Mouse (Mus musculus): ENCODE measurements around the gene Ccdc51.
A peak's percentile ranks its signal among the peaks of the same experiment; 100 is the strongest.

Gene Ccdc51

DNA sequence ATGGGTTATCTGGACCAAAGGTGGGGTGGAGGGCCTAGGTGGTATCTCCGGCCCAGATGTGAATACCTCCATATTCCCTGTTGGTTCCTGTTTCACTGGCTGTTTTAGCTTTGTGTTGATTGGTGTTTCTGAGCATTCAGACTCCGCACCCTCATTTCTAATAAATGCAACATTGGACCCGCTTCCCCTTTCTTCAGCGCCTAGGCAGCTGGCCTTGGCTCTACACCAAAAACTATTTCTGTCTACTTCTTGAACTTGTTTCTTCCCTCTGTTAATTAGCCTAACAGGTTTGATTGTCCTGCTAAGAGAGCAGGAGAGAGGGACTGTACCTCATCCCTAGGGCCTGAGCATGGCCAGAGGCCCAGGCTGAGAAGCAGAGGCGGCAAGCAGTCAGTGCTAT lies 24.8 kb upstream of the Ccdc51 start:
- no peak for DNase-seq (ENCODE audit: low spot score)

DNA sequence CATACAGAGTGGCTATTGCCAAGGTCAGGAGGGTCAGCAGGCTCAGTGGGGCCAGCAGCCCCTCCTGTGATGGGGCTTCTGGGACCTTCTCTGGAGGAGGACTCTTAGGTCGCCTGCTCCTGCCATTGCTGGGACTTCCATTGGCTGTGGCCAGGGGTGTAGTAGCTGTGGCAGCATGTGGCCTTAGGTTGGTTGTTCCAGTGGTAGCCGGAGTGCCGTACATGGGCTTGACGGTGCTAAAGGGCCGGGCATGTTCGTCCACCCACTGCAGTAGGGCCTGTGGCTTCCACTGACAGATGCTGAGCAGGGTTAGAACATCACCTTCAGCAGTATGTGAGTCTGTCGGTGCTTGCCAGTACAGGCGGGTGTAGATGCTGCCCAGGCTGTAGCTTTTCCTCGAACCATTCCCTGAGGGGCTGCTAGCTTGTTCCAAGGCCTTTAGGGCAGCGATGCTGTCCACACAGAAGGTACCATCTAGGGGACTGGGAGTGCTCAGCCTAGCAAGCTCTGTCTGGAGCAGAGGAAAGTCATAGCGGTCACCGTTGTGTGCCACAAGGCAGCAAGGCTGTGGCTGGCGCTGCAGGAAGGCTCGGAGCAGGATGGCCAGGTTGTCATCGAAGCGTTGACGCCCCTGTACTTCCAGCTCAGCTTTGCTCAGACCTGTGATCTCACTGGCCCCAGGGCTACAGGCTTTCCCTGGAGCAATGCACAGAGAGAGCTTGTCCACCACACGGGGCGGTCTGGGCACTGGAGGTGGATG lies 24.1 kb upstream of the Ccdc51 start:
- no peak for DNase-seq (ENCODE audit: low spot score)

DNA sequence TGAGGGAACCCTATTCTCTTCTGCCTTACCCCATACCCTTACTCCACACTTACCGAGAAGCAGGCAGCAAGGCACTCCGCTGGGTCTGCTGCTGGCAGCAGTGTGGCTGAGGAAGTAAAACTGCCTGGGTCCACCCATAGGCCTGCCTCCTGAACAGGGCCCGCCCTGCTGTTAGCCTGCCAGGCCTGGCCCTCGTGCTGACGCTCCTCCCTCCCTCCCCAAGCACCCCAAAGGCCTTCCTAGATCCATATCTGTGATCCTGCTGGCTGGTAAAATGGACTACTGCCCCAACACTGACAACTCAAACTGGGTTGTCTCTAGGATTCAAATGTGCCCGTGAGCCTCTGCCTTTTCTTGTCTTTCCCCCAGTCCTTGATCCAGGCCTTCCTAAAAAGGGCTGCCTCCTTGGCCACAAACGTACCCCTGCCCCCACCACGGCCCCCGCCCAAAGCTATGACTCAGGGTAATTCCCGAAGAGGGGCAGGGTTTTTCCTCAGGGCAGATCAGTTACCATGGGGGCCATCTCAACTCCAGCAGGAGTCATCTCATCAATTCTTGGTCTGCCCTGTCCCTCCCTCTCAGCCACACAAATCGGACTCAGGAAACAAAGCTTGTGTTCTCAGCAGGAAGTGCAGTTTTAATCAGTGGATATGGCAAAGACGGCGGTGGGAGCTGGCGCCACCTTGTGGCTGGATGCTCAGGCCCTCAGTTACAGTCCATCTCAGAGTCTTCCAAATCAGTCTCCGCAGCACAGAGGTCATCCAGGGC lies 23.0 kb upstream of the Ccdc51 start, which contains the start of gene Trex1:
Gene Trex1 (minus strand): TSS at position 599 of the 768 bp plus-strand sequence.
- peak; percentile 90 for DNase-seq (ENCODE audit: low spot score)

DNA sequence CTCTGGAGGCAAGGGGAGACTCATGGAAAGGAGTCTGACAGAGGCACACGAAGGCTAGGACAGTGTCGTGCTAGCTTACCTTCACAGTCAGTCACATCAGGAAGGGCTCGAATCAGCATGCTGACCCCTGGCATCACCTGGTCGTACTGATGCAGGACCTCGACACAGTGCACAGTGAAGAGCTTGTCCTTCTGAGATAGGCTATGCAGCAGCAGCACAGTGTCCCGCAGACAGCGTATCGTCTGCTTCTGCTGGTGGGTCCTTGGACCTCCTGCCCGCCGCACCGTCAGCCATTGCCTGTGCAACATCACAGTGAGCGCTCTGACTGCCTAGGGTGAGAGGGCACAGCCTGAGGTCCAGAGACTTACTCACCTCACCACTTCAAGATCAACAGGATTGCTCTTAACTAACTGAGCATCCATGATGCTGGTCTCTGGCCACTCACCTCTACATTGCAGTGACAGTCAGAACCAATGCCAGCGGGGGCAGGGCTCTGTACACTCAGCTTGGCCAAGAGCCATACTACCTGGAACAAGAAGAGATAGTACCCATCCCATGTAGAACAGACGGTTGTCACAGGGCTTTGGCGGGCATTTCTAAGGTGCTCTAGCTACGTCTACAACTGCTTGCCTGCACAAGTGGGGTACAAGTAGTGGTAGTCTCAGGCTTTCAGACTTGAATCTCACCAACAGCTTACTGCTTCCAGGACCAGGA lies 22.0 kb upstream of the Ccdc51 start:
- no peak for DNase-seq (ENCODE audit: low spot score)

DNA sequence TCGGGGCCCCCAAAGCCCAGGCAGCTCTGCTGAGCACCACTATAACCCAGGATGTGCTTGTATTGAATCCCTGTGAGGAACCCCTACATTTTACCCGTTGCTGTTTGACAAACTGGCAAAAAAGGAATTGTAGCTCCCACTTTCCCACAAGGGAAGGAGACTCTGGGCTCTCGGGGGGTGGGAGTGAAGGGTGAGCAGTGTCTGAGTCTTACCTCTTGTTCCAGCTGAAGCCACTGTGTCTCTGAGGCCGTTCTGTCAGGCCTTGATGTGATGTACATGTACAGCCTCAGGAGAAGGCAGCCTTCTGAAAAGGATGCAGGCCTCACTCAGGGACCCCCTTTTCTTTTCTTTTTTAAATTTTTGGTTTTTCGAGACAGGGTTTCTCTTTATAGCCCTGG lies 21.4 kb upstream of the Ccdc51 start:
- DNase-seq (ENCODE audit: low spot score) = no peak

DNA sequence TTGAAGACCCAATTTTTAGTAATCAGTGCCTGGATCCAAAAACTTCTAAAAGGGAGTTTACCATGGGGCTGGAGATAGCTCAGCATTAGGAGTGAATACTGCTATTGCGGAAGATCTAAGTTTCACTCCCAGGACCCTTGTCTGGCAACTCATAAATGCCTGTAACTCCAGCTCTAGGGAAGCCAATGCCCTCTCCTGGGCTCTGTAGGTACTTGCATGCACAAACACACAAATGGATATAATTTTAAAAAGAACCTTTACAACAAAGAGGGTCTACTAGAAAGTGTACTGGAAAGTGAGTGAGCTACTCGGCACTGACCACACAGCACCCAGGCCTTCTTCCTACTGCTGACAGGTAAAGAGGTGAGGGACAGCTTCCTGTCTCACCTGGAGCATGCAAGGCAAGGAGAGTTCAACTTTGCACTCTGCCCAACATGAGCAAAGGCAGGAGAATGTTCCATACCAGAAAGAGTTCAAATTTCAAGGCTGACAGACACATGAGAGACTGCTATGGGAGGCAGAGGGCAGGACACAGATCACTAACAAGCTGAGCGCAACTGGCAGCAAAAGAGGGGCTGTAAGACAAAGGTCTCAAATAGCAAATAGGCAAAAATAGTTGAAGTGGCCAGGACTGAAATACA lies 14.1 kb upstream of the Ccdc51 start:
- DNase-seq (ENCODE audit: low spot score) = no peak

DNA sequence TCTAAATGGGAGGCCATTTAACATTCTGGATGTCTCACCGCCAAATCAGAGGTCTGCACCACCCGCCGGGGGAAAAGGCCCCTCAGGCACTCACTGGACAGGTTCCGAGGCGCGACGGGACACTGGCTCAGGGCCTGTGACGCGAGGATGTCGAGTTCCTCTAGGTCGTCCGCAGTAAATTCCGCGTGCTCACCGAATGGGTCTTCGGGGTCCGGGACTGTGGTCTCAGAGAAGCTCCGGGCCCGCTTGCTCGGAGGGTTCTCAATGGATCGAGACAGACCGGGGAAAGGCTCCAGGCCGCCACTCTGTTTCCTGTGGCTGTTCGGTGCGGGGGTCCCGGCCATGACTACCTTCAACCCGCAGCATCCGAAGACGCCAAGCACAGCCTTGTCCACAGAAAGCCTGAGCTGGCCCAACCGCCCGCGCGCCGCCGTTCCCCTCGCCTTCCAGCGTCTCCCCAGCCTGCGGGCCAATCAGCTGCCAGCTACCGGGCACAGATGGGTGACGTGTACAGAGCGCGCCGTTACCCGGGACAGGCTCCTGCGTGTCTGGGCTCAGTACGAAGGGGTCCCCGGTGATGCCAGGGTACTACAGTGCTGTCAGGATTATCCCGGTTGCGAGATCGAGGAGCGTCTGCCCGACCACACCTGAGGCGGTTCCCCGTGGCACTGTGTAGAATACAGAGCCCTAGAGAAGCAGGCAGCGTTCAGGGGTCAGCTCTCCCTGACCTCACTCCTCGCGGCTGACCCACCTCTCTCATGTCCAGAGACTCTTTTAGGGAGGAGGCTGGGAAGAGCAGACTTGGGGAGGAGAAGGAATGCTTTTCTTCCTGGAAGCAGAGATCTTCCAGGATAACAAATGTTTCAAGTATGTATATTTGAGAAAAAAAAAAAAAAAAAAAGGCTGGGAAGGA lies 8.4 kb upstream of the Ccdc51 start, which contains the start of gene Atrip:
Gene Atrip (minus strand): TSS at position 464 of the 913 bp plus-strand sequence.
- DNase-seq (ENCODE audit: low spot score) = peak; percentile 81

DNA sequence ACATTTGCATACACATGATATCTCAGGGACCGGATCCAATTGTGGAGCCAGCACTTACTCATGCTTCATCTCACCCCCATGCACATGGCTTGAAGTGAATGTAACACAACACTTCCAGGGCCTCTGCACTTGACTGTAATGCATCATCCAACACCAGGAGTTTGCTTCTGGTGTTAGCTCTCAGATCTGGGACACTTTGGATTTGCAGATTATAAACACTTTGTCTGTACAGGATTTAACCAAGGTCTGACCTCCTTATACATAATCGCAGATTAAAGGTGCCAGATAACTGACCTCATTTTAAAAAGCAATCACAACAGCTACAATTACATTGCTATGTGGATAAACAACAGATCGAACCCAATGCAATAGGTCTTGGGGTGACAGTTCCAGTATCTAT lies 1.8 kb upstream of the Ccdc51 start:
- no peak for DNase-seq (ENCODE audit: low spot score)

DNA sequence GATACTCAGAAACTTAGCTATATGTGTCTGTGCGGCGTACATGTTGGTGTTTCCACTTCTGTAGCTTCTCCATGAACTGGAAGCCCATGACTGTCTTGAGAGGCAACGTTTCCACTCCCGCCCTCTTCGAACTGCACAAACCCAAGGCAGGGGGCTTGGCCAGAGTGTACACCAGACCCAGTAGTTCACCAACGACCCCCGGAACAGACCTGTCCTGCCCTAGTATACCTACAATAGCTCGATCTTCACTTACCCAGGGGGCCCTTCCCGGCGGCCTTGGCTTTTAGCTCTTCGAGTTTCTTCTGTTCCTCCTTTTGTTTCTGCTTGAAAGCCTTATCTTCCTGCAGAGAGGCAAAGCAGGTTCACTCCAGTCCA lies 557 bp upstream of the Ccdc51 start:
- DNase-seq (ENCODE audit: low spot score) = no peak

DNA sequence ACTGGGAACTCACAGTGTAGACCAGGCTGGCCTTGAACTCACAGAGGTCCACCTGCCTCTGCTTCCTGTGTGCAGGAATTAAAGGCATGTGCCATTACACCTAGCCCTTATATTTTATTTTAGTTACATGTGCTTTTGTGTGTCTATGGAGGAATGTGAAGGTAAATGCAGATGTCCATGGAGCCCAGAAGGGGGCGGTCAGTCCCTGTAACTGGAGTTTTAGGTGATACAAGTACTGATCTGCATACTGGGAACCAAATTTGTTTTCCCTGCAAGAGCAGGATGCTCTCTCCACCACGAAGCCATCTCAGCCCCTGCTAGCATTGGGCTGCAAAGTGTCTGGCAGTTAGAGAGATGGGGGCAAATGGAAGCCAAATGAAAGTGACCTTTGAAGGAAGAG lies 2.6 kb downstream of the Ccdc51 start:
- peak; percentile 35 for DNase-seq (ENCODE audit: low spot score)

DNA sequence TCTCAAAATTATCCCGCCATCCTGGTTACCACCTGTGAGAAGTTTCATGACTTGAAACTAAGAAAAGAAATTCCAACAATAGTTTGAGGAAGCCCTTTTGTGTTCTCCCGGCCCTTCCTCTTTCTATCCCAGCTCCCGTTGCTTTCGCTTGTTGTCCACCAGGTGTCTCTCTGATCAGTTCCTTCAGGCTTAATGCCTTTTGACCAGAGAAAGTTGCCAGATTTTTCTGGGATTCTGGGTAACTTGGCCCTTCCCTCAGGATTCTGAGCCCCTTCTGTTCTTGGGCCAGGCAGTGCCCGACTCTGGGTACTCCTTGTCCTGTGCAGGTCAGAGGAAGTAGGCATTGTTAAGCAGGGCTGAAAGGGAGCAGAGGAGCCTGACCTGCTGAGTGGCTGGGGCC lies 5.7 kb downstream of the Ccdc51 start:
- peak; percentile 55 for DNase-seq (ENCODE audit: low spot score)

DNA sequence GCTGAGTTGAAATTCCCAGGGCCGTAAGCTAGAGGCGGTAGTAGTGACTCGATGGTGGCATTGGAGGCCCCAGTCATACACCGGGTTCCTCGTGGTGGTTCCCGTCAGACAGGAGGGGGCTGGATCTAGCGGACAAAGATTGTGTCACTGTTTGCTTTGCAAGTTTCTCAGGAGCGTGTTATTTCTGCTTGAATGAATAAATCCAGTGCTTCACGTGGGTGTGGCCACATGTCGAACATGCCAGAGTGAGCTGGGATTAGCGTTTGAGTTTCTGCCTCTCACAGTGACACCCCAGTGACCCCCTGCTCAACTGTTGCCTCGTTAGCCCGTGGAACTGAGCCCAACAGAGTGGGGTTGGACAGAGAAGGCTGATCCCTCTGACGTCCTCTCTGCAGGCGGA lies 8.2 kb downstream of the Ccdc51 start:
- DNase-seq (ENCODE audit: low spot score) = no peak

DNA sequence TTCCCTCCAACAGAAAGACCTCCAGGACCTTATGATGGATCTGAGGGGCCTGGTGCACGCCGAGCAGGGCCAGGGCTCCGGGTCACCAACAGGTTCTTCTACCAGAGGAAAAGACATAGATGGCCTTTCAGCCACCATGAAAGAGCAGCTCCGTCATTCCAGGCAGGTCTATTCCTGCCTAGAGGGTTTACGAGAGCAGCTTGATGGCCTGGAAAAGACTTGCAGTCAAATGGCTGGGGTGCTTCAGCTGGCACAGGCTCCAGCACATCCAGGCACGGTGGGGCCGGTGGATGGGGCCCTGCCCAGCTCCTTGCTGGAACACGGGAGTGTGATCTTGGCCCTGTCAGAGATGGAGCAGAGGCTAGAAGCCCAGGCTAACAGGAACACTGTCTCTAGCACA lies 9.5 kb downstream of the Ccdc51 start:
- no peak for DNase-seq (ENCODE audit: low spot score)

DNA sequence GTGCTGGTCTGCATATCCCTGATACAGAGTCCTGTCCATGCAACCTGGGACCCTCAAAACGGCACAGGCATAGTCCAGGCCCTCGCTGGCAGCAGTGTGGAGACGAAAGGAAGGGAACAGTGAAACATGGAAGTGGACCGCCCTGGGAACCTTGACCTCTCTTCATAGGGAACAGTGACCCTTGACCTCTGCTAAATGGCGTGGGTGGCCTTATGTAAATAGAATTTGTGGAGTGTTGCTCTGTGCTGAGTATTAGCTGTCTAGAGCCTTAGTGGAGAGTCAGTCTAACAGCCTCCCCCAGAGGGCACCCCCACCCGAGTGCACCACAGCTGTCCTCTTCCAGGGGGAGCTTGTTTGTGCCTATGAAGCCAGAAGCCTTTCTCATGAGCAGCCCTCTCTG lies 10.5 kb downstream of the Ccdc51 start:
- no peak for DNase-seq (ENCODE audit: low spot score)

DNA sequence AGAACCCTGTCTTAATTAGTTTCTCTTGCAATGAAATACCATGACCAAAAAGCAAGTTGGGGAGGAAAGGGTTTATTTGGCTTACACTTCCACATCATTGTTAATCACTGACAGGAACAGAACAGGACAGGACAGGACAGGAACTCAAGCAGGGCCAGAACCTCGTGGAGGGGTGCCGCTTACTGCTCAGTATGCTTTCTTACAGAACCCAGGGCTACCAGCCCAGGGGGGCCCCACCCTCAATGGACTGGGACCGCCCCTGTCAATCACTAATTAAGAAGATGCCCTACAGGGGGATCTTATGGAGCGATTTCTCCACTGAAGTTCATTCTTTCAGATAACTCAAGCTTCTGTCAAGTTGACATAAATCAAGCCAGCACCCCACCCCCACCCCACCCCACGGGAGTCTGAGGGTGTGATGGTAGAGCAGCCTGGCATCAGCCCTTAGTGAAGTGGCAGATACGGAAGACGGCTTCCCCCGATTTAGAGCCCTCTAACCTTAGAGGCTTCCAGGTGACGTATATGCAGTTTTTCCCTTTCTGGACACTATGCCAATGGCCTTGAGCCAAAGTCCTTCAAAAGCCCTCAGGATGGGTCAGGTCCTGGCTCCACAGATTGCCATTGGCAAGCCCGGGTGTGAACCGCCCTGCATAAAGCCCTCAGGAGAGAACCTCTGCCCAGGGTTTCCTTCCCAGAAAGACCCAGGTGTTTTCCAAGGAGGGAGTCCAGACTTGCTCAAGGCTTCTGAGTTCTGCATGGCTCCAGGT lies 11.7 kb downstream of the Ccdc51 start:
- no peak for DNase-seq (ENCODE audit: low spot score)

DNA sequence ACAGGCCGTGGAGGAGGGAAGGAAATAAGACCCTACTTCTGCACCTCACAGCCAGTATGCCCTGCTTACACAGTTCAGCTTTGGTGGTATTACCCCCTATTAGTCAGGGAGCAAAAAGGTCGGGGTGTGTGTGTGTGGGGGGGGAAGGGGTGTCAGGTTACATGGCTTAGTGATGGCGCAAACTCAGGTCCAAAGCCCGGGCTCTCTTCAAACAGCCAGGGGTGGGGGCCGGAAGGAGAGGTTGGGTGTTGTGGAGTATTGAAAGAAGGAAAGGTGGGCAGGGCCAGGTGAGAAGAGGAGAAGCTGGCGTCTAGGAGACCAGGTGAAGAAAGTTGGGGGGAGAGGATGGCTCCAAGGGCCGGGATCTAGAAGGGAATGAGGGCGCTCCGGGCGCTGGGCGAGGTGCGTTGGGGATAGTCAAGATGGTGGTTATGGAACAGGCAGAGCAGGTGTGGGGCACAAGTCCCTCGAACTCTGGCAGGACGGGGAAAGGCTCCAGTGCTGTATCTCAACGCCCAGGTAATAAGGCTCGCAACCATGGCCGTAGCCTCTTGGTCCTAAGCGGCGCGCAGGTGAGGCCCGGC lies 12.4 kb downstream of the Ccdc51 start:
- DNase-seq (ENCODE audit: low spot score) = no peak

DNA sequence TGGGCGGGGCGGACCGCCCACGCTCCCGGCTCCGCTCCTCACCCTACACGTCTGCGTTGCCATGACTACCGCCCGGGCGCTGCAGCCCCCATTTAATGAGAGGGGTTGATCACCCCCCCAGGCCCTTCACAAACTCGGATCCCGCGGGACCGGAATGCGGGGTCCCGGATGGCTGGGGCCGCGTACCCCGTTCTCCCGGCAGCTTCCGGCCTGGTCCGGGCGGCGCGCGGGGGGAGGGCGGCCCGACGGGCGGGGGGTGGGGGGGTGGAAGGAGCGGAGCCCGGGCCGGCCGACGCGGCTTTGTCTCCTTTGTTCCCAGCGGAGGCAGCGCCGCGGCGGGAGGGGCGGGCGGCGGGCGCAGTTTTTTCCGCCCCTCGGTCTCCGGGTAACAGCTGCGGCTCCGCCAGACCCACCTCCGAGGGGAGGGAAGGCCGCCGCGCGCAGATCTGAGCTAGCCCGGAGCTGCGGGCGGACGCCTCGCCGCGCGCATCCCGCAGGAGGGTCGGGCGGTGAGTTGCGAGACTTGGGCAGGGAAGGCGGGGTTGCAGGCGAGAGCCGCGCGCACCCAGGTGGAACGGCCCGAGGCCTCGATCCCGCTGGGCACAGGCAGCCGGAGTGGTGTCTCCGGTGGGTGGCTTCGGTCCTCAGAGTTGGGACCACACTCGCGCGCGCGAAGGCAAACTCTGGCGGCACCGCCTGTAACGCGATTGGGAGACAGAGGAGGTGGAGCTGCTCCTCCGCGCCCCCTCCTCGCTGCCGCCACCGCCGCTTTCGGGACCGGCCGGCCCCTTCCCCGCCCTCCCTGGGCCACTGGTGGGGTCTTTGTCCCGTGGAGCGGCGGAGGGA lies 13.1 kb downstream of the Ccdc51 start, which contains the start of gene Plxnb1:
Gene Plxnb1 (plus strand): TSS at position 253 of the 846 bp plus-strand sequence.
- no peak for DNase-seq (ENCODE audit: low spot score)

DNA sequence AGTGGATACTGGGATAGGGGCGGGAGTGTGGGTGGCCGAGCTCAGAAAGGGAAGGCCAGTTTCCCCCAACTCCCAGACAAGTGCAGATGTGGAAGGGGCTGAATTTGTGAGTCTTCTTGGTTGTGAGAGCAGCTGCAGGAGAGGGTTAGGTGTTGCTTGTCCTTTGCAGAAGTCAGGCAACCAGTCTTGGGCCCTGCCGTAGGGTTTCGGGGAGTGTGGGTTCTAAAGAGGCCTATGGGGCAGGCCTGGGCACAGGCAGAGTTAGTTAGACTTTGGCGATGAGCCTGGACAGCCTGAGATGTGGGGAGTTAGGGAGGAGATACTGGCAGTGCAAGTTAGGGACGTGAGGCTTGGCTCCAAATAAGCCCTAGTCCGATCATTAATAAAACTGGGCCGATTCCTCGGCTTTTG lies 14.0 kb downstream of the Ccdc51 start:
- no peak for DNase-seq (ENCODE audit: low spot score)

DNA sequence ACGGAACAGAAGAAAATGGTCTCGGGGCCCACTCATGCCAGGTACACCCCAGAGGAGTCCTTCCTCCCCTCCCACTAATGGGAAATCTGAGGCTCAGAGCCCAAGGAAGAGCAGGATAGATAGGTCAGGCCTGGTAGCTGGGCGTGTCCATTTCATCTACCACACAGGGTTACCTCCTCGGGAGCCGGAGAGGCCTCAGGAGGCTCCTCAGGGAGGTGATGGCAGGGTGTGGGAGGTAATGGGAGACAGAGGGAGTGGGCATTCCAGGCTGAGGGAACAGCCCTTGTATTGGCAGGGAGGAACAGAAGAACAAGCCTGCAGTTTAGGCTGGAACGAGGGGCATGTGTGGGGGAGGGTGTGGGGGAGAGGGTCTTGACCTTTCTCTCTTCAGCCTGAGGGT lies 14.6 kb downstream of the Ccdc51 start:
- DNase-seq (ENCODE audit: low spot score) = no peak

Data from adipocyte (in vitro differentiated cells).